In genomic region chr7:99407598-99407997, GRCm38 (mm10) we compare ENCODE assay signal across 9 mouse cellular contexts. TPM values are rescaled to one million over a fixed set of nuclear protein-coding genes. Genes with fewer than 3 reads are reported as not detected.
DNase-seq lines count a peak whose midpoint lies in the region; ATAC-seq and TF ChIP-seq lines count a peak whose summit lies in the region.
"Had no signal": no experiment of that assay in that cellular context is flagged by ENCODE, and none has a peak within 500 bp of the region (broad histone marks: within the 10 kb centered on the region; RNA-seq: fewer than 3 reads in every experiment).

No protein-coding gene starts in this region.

- 67% methylated on average over 2 of the region's 2 CpGs for WGBS in lung, embryonic 14.5 days
- 79% methylated on average over 2 of the region's 2 CpGs for WGBS in embryonic facial prominence, embryonic 13.5 days

- no peaks in the 10 kb centered on the region for H3K4me1 ChIP-seq in lung, embryonic 14.5 days (ENCODE audit: insufficient read depth)
- peaks cover 73% of the 10 kb centered on the region for H3K4me1 ChIP-seq in E14TG2a.4 (replicated peaks; ENCODE audit: low read depth, low read length)
- peaks cover 15% of the 10 kb centered on the region; the same call in 1 of the 2 replicates for H3K4me1 ChIP-seq in embryonic facial prominence, embryonic 13.5 days

- H3K27me3 ChIP-seq in lung, embryonic 14.5 days (ENCODE audit: insufficient read depth, low read length): no peaks in the 10 kb centered on the region
- peaks cover 31% of the 10 kb centered on the region for H3K27me3 ChIP-seq in E14TG2a.4 (ENCODE audit: insufficient read depth, low read length)
- H3K27me3 ChIP-seq in embryonic facial prominence, embryonic 13.5 days: no peaks in the 10 kb centered on the region
- H3K27me3 ChIP-seq in splenic B cell, adult 2 months (ENCODE audit: control insufficient read depth, insufficient read depth, low read length, poor library complexity, severe bottlenecking): no peaks in the 10 kb centered on the region

- TF ChIP-seq CTCF in lung, embryonic 14.5 days (IDR thresholded peaks at IDR 0.05; ENCODE audit: low read depth): no peak
- no peak for TF ChIP-seq CTCF in E14TG2a.4 (conservative IDR thresholded peaks at IDR 0.05; ENCODE audit: low read length)

- H3K4me2 ChIP-seq in lung, embryonic 14.5 days: no peak overlapping the region
- H3K4me2 ChIP-seq in embryonic facial prominence, embryonic 13.5 days: no peak overlapping the region

- H3K27ac ChIP-seq in lung, embryonic 14.5 days (ENCODE audit: low read depth): no peak overlapping the region
- H3K27ac ChIP-seq in embryonic facial prominence, embryonic 13.5 days: no peak overlapping the region

- H3K4me3 ChIP-seq in lung, embryonic 14.5 days (ENCODE audit: low read depth, low read length): no peak overlapping the region
- peak overlapping the region; percentile 10; the same call in 1 of the 2 replicates for H3K4me3 ChIP-seq in E14TG2a.4 (replicated peaks; ENCODE audit: low read length)
- H3K4me3 ChIP-seq in embryonic facial prominence, embryonic 13.5 days: no peak overlapping the region

- peaks cover 3% of the 10 kb centered on the region; the same call in 1 of the 2 replicates for H3K36me3 ChIP-seq in lung, embryonic 14.5 days (ENCODE audit: insufficient read depth)
- H3K36me3 ChIP-seq in E14TG2a.4 (ENCODE audit: insufficient read depth, low read length): no peaks in the 10 kb centered on the region
- no peaks in the 10 kb centered on the region for H3K36me3 ChIP-seq in embryonic facial prominence, embryonic 13.5 days
- H3K36me3 ChIP-seq in splenic B cell, adult 2 months (ENCODE audit: control insufficient read depth, insufficient read depth, low read length, poor library complexity, severe bottlenecking): no peaks in the 10 kb centered on the region

- H3K9ac ChIP-seq in lung, embryonic 14.5 days: no peak overlapping the region
- H3K9ac ChIP-seq in embryonic facial prominence, embryonic 13.5 days: 0 out of 2 replicates have a peak overlapping the region, but pooled peaks have one; percentile 6

- DNase-seq in lung, embryonic 14.5 days: peak; percentile 27
- no peak for DNase-seq in lung, postnatal 14 days
- peak; percentile 26 for DNase-seq in splenic B cell, adult 2 months (ENCODE audit: low read depth, low spot score)
- no peak for DNase-seq in frontal cortex, postnatal 36 days (ENCODE audit: low spot score in 2 of 2)
- DNase-seq in right cerebral cortex, adult 2 months (ENCODE audit: low spot score in 2 of 2): no peak
- DNase-seq: cerebellum, postnatal 14 days; kidney, postnatal 4 days had no signal

- ATAC-seq in lung, embryonic 14.5 days (ENCODE audit: insufficient read depth): no peak
- no peak for ATAC-seq in embryonic facial prominence, embryonic 13.5 days (ENCODE audit: insufficient number of reproducible peaks, insufficient read depth, low FRiP score, low TSS enrichment, low read depth)

- no peaks in the 10 kb centered on the region for H3K9me3 ChIP-seq in lung, embryonic 14.5 days (ENCODE audit: low read depth, low read length)
- H3K9me3 ChIP-seq in E14TG2a.4 (ENCODE audit: low read length): peaks cover 3% of the 10 kb centered on the region
- no peaks in the 10 kb centered on the region for H3K9me3 ChIP-seq in embryonic facial prominence, embryonic 13.5 days

RNA-seq across cellular contexts. Expression of gene Gdpd5, which starts 26.4 kb away (rescaled TPM):
- 20.2 and 21.8 TPM in 2 replicates for polyA plus RNA-seq in lung, embryonic 14.5 days (2014; fragmentation: Nextera tagmentation; extraction: Ambion mirVana)
- polyA plus RNA-seq in embryonic facial prominence, embryonic 13.5 days (2015; fragmentation: Nextera tagmentation; extraction: Ambion mirVana): 10.8 and 11.3 TPM in 2 replicates

RNA-seq across cellular contexts. Expression of gene Serpinh1, which starts 54.6 kb away (rescaled TPM):
- 663 and 691 TPM in 2 replicates for polyA plus RNA-seq in lung, embryonic 14.5 days (2014; fragmentation: Nextera tagmentation; extraction: Ambion mirVana)
- polyA plus RNA-seq in embryonic facial prominence, embryonic 13.5 days (2015; fragmentation: Nextera tagmentation; extraction: Ambion mirVana): 1,619 and 1,744 TPM in 2 replicates

RNA-seq across cellular contexts. Expression of gene Klhl35, which starts 58.2 kb away (rescaled TPM):
- 0.95 and 1.2 TPM in 2 replicates for polyA plus RNA-seq in lung, embryonic 14.5 days (2014; fragmentation: Nextera tagmentation; extraction: Ambion mirVana)
- polyA plus RNA-seq in embryonic facial prominence, embryonic 13.5 days (2015; fragmentation: Nextera tagmentation; extraction: Ambion mirVana): 0.61 and 0.84 TPM in 2 replicates

Comparison
In these comparisons a context has a peak if more than half of its experiments do, and no peak if none do; other contexts are left out.
1. DNase-seq: peak in lung, embryonic 14.5 days (single experiment) and splenic B cell, adult 2 months (single experiment); none in lung, postnatal 14 days (single experiment), frontal cortex, postnatal 36 days (0 of 2) and right cerebral cortex, adult 2 months (0 of 2).